Mouse (Mus musculus) splenic B cell, adult 2 months (primary cell): Measurements from ENCODE around the gene Cd164.

ENCODE experiments used
- DNase-seq: peaks from one replicate; pipeline ENCODE4 v3.0.0-alpha.2; 2011; ENCODE audit warnings: low read depth, low spot score
- H3K27me3 ChIP-seq: 2 replicates; pipeline ENCODE4 v1.6.1; 2012; ENCODE audit warnings: mild to moderate bottlenecking, low read length, moderate library complexity, mixed read lengths; ENCODE audit not compliant: control insufficient read depth, poor library complexity, insufficient read depth, severe bottlenecking
- H3K36me3 ChIP-seq: 2 replicates; pipeline ENCODE4 v1.6.1; 2012; ENCODE audit warnings: mild to moderate bottlenecking, low read length, moderate library complexity, mixed read lengths; ENCODE audit not compliant: control insufficient read depth, poor library complexity, insufficient read depth, severe bottlenecking

Gene Cd164

DNA sequence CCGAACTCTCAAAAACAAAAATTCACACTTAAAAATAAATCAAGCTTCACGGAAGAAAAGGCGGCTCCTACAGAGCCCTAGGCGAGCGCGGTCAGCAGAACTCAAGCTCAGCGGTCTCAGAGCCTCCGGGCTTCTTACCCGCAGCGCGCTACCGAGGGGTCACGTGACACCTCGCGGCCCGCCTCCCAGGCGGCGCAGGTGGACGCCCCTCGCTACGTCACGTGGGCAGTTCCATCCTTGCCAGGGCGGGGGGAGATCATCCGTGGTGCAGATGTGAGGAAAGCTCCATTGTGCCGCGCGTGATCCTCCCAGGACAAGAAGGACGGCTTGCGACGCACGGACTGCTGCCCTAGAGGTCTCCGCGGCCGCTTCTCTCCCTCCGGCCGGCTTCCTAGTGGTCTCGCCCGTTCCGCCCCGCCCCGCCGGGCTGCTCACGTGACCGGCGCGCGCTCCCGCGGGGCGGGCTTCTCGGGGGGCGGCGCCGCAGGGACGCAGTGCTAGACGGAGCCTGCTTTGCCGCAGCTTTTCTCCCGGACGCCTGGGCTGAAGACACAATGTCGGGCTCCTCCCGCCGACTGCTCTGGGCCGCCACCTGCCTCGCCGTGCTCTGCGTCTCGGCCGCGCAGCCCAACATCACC, at the start of gene Cd164:
Gene Cd164 (plus strand): TSS at position 434 of the 638 bp plus-strand sequence.
- H3K36me3 ChIP-seq: peaks cover 2% of the 10 kb centered on the region; the same call in 1 of the 2 replicates
- DNase-seq: peak; percentile 96

GRCm38 (mm10) chr10:41470693-41471092, 48.5 kb upstream of the Cd164 start:
- no peak for DNase-seq
- Histone ChIP-seq H3K36me3 (peaks cover 1% of the 10 kb centered on the region; the same call in 1 of the 2 replicates), H3K27me3 (no peaks in the 10 kb centered on the region)

More for the DNA sequence above, at the start of gene Cd164:
- H3K27me3 ChIP-seq: no peaks in the 10 kb centered on the region

- H3K36me3 ChIP-seq: no peaks in the 10 kb centered on the region
- no peak for DNase-seq
- H3K27me3 ChIP-seq: no peaks in the 10 kb centered on the region
Measured at GRCm38 (mm10) chr10:41472534-41472933, 46.7 kb upstream of the Cd164 start.

DNA sequence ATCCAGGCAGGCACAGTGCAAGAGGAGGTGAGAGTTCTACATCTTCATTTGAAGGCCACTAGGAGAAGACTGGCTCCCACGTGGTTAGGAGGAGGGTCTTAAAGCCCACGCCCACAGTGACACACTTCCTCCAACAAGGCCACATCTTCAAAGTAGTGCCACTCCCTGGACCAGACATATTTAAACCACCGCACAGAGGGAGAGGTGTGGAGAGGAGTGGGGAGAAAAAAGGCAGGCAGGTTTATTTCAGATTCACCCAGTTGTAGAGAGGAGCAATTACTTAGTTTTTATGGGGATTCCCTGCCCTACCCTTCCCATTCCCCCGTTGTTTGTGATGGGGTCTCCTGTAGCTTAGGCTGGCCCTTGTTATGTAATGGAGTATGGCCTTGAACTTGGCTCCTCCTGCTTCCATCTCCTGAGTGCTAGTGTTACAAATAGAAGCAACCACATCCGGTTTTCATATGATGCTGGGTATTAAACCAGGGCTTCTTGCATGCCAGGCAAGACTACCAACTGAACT, 46.2 kb upstream of the Cd164 start:
- H3K27me3 ChIP-seq: no peaks in the 10 kb centered on the region
- DNase-seq: peak; percentile 36
- H3K36me3 ChIP-seq: no peaks in the 10 kb centered on the region

- peaks cover 4% of the 10 kb centered on the region for H3K36me3 ChIP-seq
- no peaks in the 10 kb centered on the region for H3K27me3 ChIP-seq
- DNase-seq: peak; percentile 76
Measured at GRCm38 (mm10) chr10:41473782-41474468, 45.3 kb upstream of the Cd164 start.

DNA sequence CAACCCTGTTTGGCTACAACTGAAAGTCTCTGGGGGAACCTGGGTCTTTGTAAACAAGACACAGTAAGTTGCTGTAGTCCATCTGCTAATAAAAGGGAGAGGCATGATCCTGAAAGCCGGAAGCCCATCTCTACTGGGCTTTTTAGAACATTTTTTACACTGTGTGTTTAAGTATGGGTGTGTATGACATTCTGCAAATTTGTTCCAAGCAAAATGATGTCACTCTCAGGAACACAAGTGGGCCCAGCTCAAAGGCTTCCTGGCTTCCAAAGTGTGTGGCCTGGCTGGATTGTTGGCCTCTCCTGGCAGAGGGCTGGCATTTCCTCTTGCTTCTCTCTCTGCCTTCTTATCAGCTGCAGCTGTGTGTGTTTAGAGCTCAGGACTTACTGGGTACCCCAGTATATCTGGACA, 44.2 kb upstream of the Cd164 start:
- H3K27me3 ChIP-seq: no peaks in the 10 kb centered on the region
- peaks cover 4% of the 10 kb centered on the region for H3K36me3 ChIP-seq
- no peak for DNase-seq

- DNase-seq: peak; percentile 74
- Histone ChIP-seq H3K27me3 (no peaks in the 10 kb centered on the region), H3K36me3 (peaks cover 8% of the 10 kb centered on the region)
Measured at GRCm38 (mm10) chr10:41476171-41477017, 42.8 kb upstream of the Cd164 start, which contains the start of gene Mical1. Gene Mical1, plus strand, starts transcription at chr10:41476314.

GRCm38 (mm10) chr10:41477018-41477277, 42.3 kb upstream of the Cd164 start:
- Histone ChIP-seq H3K36me3 (peaks cover 13% of the 10 kb centered on the region), H3K27me3 (no peaks in the 10 kb centered on the region)
- no peak for DNase-seq

- H3K27me3 ChIP-seq: no peaks in the 10 kb centered on the region
Measured at GRCm38 (mm10) chr10:41477278-41478181, 41.7 kb upstream of the Cd164 start.

DNA sequence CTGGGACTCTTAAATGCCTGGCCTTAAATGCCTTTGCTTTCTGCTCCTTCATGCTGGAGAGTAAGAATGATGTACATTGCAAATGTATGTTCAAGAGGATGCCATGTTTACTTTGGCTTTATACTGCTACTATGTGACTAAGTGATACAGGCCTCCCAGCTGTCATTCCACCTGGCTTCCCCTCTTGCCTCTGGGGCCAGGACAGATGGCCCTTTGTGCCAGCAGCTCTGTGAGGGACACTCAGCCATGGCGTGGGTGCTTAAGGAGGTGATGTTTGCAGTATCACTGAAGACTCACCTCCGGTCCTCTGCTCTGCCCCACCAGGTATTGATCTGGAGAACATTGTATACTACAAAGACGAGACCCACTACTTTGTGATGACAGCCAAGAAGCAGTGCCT, 39.3 kb upstream of the Cd164 start:
- H3K27me3 ChIP-seq: no peaks in the 10 kb centered on the region
- no peak for DNase-seq

More at GRCm38 (mm10) chr10:41477278-41478181, 41.7 kb upstream of the Cd164 start:
- peaks cover 14% of the 10 kb centered on the region for H3K36me3 ChIP-seq
- DNase-seq: peak; percentile 64

DNA sequence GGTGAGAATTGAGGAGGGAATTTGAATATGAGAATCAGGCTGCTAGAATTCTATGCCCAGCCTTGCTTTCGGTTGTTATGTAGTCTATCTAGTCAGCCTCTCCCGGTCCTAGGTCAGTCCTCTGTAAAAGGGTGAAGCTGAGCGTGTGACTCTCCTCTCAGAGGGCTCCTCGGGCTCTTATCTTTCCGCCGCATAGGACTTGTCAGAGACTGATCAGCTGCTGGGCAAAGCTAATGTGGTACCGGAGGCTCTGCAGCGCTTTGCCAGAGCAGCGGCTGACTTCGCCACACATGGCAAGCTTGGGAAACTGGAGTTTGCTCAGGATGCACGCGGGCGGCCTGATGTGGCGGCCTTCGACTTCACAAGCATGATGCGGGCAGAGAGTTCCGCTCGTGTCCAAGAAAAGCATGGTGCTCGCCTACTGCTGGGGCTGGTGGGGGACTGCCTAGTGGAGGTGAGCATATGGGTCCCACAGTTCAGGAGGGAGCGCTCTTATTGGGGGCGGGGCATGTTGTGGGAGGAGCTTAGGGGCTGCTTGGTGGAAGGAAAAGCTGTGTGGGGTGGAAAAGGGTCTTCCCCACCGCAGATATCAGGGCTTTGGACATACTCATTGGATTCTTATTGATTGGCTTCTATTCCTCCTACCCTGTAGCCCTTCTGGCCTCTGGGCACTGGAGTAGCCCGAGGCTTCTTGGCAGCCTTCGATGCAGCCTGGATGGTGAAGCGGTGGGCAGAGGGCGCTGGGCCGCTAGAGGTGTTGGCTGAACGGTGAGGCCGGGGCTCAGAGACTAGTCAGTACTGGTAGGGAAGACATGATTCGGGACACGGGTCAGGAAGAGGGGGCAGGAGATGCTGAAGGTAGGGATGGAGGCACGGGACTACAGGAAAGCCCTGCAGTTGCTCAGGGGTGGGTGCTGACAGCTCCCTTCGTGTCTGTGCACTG, 38.0 kb upstream of the Cd164 start:
- DNase-seq: no peak

More for the DNA sequence above, 39.3 kb upstream of the Cd164 start:
- peaks cover 25% of the 10 kb centered on the region for H3K36me3 ChIP-seq

DNA sequence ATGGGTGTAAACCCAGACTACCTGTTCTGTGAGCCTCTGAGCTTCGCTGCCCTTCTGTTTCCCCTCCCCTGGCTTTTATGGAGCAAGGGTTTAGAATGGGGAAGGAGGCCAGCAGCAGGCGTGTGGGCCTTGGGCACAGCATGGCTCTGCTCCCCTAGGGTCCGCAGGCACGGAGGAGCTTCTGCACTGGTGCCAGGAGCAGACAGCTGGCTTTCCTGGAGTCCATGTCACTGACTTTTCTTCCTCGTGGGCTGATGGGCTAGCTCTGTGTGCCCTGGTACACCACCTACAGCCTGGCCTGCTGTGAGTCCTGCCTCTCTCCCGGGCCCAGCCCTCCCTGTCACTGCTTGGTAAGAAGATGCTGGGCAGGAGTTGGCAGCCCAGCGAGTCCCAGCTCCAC, 36.8 kb upstream of the Cd164 start:
- H3K27me3 ChIP-seq: no peaks in the 10 kb centered on the region
- H3K36me3 ChIP-seq: peaks cover 33% of the 10 kb centered on the region
- DNase-seq: no peak

More for the DNA sequence above, 38.0 kb upstream of the Cd164 start:
- H3K36me3 ChIP-seq: peaks cover 29% of the 10 kb centered on the region
- no peaks in the 10 kb centered on the region for H3K27me3 ChIP-seq

- DNase-seq: no peak
- peaks cover 28% of the 10 kb centered on the region for H3K36me3 ChIP-seq
- H3K27me3 ChIP-seq: no peaks in the 10 kb centered on the region
Measured at GRCm38 (mm10) chr10:41485778-41486177, 33.4 kb upstream of the Cd164 start.
